Comparison of ENCODE assay signal across 8 mouse cellular contexts in genomic region chr5:115193669-115194625, GRCm38 (mm10). TPM values are rescaled to one million over a fixed set of nuclear protein-coding genes. Genes with fewer than 3 reads are reported as not detected.
A peak's percentile ranks its signal among the peaks of the same experiment; 100 is the strongest.
DNase-seq lines count a peak whose midpoint lies in the region; ATAC-seq and TF ChIP-seq lines count a peak whose summit lies in the region.

Gene Cabp1 (minus strand): TSS chr5:115194381.

- H3K9ac ChIP-seq in hindbrain, embryonic 13.5 days: peak within 1 kb of the TSS; percentile 86

- peak; percentile 74 for DNase-seq in embryo, embryonic 9.5 days (ENCODE audit: extremely low spot score)
- DNase-seq in left cerebral cortex, postnatal 10 days (ENCODE audit: extremely low spot score in 1 of 2, low spot score in 2 of 2): peak in 1 of 2 experiments; percentile 85
- DNase-seq in lung, postnatal 4 days: peak; percentile 57 to 63
- peak; percentile 79 for DNase-seq in right cerebral cortex, postnatal 4 days
- no peak for DNase-seq in gastrocnemius, postnatal 25 days

- peak; percentile 45 for ATAC-seq in activated CD4-positive, CD25-positive, alpha-beta regulatory T cell, adult 4 months
- peak; percentile 50 for ATAC-seq in hindbrain, embryonic 13.5 days (ENCODE audit: low FRiP score)

- no peaks in the 10 kb centered on the region for H3K36me3 ChIP-seq in E14TG2a.4 (ENCODE audit: insufficient read depth, low read length)
- H3K36me3 ChIP-seq in hindbrain, embryonic 13.5 days: no peaks in the 10 kb centered on the region

- no peaks in the 10 kb centered on the region for H3K9me3 ChIP-seq in E14TG2a.4 (ENCODE audit: low read length)
- H3K9me3 ChIP-seq in hindbrain, embryonic 13.5 days: no peaks in the 10 kb centered on the region

- peaks cover 48% of the 10 kb centered on the region for H3K27me3 ChIP-seq in E14TG2a.4 (ENCODE audit: insufficient read depth, low read length)
- peaks cover 81% of the 10 kb centered on the region for H3K27me3 ChIP-seq in hindbrain, embryonic 13.5 days

- peak within 1 kb of the TSS; percentile 98 for H3K4me2 ChIP-seq in hindbrain, embryonic 13.5 days

- peak within 1 kb of the TSS; percentile 84 for H3K4me3 ChIP-seq in E14TG2a.4 (replicated peaks; ENCODE audit: low read length)
- H3K4me3 ChIP-seq in hindbrain, embryonic 13.5 days: peak within 1 kb of the TSS; percentile 68

- WGBS in hindbrain, embryonic 13.5 days: under 1% methylated on average over 107 of the region's 116 CpGs

- H3K4me1 ChIP-seq in E14TG2a.4 (replicated peaks; ENCODE audit: low read depth, low read length): peaks cover 69% of the 10 kb centered on the region
- H3K4me1 ChIP-seq in hindbrain, embryonic 13.5 days (replicated peaks): peaks cover 51% of the 10 kb centered on the region

- intact Hi-C loops in left cerebral cortex, postnatal 10 days (cut with DNase I): loop anchor here (5.0 kb wide), 1 partner anchor 38 kb away; no protein-coding TSS in a partner anchor

- peak within 1 kb of the TSS; percentile 73 for H3K27ac ChIP-seq in hindbrain, embryonic 13.5 days

- TF ChIP-seq CTCF in E14TG2a.4 (conservative IDR thresholded peaks at IDR 0.05; ENCODE audit: low read length): no peak

RNA-seq across cellular contexts. Expression of gene Cabp1, which starts in this region (rescaled TPM):
- polyA plus RNA-seq in activated CD4-positive, CD25-positive, alpha-beta regulatory T cell, adult 4 months (2017; shearing (Covaris generic)): under 1 TPM in 1 of 2 experiments, not detected in 1; 0.54 TPM
- polyA plus RNA-seq in hindbrain, embryonic 13.5 days (2015; fragmentation: Nextera tagmentation; extraction: Ambion mirVana): 12.4 and 13.0 TPM in 2 replicates
- 100 to 1,000 TPM; 109 to 111 TPM for total RNA-seq in left cerebral cortex, postnatal 10 days (2021)
- total RNA-seq in gastrocnemius, postnatal 25 days (2021): 1 to 10 TPM; 1.6 TPM

Comparison
In these comparisons a context has a peak if more than half of its experiments do, and no peak if none do; other contexts are left out.
1. RNA of gene Cabp1 (total RNA-seq): 109 to 111 TPM in left cerebral cortex, postnatal 10 days; 1.6 TPM in gastrocnemius, postnatal 25 days; every median in the first group is over 10 times any median in the second.
2. Peak in ATAC-seq in activated CD4-positive, CD25-positive, alpha-beta regulatory T cell, adult 4 months; RNA of the gene not detected or under 1 TPM.